Mouse (Mus musculus) 416B (cell line): Measurements from ENCODE around the gene Fhit.

ENCODE experiments used
- DNase-seq: peaks from one replicate; pipeline ENCODE4 v3.0.0; 2011; ENCODE audit warnings: low read depth

Gene Fhit

DNA sequence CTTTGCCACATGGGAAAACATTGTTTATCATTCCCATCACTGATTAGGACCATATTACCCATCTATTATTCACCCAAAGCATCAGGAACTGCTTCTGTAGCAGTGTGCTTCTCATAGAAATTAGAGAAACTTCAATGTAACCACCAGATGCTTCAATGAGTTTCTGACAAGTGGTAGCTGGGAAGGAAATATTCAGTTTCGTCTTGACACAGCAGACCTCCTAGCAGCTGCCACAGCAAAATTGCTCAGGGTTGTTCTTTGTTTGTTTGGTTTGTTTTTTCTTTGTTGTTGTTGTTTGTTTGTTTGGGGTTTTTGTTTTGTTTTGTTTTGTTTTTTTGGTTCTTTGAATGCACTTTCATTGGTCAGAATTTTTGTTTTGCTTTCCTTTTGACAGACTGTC is 798.5 kb downstream of the Fhit start:
- no peak for DNase-seq

DNA sequence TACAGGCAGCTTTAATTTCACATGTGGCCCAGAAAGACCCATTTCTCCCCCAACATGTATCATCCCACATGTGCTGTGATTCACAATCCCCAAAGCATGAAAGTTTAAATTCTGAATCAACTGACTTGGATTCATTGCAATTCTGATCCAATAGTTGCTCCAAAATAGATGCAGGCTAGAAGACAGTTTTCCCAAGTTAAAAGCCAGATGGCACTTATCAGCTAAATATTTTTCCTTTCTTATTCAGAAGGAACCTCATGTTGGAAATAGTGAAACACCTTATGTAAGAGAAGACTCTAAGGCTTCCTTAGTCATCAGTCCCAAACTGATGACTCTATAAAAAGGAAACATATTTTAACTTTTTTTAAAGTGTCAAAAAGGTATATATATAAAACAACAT is 815.9 kb downstream of the Fhit start:
- no peak for DNase-seq

DNA sequence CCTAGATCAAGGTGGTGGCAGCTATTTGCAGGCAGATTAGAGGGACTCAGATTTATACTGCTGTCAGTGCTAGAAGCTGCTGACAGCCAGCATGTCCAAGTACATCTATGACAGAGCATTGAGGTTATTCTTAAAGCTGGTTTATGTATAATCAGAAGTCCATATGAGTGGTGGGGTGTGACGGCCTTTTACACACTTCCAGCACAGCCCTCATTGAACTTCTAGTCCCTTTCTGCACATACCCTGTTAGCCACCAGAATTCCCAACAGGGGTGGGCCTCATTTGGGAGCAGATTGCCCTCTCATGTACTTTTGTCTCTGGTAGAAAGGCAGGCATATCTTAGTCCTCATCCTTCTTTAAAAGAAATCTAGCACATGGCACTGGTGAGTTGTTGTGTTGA is 817.8 kb downstream of the Fhit start:
- DNase-seq = no peak

DNA sequence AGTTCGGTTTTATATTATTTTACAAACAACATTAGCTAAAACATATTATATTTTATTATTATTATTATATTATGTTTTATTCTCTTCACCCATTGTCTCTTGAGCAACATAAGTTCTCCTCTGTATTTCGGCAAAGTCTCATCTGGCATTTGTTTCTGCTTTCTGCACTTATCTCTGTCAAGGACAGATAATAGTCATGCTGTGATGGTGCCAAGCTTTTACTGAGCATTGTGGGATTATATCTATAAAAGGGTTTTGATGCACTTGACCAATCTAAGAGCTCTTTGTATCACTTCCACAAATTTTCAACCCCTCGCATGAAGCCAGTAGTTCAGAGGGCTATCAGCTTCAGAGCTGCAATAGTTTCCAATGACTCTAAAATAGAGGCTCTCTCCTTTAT is 845.1 kb downstream of the Fhit start:
- DNase-seq = no peak

DNA sequence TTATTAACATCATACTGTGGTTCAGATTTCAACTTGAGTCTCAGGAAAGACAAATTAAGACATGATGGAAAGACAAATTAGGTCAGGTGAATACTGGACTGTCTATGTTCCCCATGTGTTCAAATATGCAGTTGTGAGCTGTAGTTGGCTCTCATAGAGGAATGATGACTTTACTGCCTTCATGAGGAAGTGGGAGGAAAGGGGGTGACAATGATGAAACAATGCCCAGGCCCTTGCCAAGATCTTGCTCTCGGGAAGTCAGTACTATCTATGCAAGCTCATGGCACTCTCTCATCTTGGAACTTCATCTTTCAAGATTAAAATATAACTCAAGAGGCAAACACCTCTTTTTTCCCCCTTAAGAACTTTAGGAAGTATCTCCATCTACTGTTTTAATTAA is 849.6 kb downstream of the Fhit start:
- no peak for DNase-seq

DNA sequence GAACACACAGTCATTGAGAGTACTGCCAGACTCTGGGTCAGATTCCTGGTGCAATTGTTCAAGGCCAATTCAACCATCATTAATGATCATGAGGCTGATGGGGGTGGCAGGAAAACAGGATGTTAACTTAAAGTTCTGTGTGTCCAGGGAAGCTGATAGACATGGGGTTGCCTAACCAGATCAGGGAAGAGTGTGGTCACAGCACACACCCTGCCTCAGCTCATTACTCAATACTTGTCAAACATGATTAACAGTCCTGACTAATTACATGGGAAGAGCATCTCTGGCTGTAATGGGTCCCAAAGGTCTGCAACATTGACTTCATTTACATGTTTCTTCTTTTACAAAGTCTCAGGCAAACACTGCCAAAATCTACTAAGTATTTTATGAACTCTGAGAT is 856.5 kb downstream of the Fhit start:
- DNase-seq = peak; percentile 27

DNA sequence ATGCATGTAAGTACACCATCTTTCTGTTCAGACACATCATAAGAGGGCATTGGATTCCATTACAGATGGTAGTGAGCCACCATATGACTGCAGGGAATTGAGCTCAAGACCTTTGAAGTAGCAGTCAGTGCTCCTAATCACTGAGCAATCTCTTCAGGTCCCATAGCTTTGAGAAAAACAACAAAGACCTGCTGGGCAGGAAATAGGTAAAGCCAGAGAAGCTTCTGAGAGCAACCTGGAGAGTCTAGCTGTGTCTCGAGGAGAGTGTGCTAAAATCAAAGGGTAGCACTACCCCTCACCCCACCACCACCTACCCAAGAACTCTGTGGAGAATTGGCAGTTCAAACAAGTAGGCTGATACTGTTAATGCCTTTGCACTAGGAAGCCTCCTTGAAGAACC is 860.3 kb downstream of the Fhit start:
- no peak for DNase-seq

DNA sequence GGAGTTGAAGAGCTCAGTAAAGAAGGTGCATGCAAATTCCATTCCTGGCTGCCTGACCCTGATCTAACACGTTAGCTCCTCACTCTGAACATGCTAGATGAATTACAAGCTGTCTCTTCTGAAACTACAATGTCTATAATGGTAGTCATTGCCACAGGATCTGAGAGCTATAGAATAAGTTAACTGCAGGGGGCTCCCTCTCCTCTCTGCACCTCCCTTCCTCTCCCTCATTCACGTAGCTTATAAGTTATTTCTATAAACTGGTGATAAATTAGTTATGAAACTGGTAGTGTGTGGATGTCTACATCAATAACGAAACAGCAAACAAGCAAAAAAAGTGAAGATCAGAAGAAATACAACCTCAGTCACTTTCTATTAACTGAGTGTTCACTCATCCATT is 860.9 kb downstream of the Fhit start:
- DNase-seq = peak; percentile 4

DNA sequence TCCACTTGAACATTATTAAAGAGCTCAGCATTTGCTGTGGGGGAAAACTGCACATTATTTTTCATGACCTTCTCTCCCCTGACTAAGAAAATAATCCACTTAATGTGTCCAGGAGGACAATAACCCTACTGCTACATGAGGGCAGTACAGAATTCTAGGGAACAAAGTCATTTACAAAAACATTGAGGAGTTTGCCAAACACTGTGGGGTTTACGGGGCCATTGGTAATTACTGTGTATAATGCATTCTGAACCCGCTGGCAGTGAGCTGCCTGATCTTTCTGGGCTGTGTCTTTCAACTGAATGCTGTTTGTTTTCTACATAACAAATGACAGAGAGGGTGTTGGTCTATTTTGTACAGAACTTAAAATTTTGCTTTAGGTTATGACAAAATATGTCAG is 862.8 kb downstream of the Fhit start:
- no peak for DNase-seq

DNA sequence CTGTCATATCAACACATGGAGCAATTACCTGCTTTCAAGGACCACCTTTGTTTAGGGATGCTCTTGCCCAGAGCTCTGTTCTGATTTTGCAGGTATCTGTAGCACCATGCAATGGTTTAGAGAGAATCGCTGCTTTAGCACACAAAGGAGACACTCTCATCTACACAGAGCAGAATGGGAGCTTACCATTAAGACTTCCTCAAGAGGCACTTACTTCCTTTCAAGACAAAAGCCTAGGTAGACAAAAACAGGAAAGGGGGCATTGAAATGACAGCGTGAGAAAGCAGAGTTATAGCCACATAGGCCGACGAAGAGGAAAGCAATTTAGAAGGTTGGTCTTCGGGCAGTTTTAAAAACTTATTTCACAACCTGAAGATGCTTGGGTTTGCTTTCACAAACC is 872.8 kb downstream of the Fhit start:
- no peak for DNase-seq

DNA sequence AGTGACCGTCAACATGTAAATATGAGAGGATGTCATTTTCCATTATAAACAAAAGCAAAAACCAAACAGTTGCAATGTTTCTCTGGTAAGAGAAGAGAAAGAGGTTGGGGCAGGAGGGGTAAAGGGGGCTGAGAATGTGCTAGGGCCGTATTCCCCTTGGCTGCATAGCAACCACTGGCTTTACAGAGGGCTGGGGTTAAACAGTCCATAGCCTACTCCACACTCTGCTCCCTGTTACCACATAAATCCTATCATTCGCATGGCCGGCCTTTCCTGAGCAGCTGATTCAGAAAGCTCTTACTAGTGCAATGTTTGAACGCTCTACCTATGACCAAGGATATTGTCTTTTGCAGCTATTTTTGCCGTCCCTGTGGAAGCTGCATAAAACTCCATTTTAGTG is 875.8 kb downstream of the Fhit start:
- DNase-seq = no peak

DNA sequence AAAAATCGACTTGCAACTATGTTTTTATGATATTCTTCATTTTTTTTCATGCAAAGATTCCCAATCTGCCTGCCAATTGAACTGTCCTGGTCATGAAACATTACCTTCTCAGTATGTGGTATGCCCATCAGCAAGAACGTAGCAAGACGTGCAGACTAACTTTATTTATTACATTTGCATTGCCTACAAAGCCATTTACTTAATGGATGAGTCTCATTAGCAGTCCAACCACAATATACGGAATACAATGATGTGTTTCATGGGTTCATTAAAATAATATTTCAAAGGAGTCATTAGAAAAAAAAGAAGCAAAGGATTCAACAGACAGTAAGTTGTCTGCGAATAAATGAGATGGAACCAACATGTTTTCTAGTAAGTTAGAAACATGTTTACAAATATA is 933.1 kb downstream of the Fhit start:
- no peak for DNase-seq

DNA sequence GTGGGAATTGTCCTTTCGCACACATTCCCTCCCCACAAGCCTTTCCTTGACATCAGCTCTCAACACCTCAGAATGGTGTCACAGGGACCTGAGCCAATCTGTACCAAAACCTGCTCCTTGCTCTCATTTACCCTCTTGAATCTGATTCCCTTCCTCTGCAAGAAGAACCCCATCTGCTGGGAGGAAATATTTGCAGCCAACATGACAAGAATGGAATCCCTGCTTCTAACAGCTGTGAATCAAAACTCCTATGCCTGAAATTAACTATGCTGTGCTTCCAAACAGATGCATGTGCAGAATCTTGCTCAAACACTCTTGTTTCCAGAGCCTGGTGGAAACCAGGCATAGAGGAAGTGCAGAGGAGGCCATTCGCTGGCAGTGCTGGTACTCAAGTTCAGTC is 940.0 kb downstream of the Fhit start:
- DNase-seq = no peak

DNA sequence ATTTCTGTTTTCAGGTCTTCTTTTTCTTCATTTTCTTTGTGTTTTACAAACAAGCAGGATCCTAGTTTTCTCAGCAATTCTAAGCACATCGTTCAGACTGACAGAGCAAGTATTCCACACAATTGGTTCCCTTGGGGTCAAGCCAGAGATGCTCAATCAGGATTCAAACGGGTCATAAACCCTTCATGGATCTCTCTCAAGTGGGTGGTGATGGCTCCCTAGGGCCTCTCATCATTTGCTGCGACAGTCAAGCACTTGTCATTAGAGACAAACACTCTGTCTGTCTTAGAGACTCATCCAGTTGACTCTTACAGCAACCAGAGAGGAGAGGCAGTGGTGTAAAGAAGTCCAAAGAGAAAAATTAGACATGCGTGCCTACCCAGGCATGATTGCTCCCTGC is 948.6 kb downstream of the Fhit start:
- no peak for DNase-seq

DNA sequence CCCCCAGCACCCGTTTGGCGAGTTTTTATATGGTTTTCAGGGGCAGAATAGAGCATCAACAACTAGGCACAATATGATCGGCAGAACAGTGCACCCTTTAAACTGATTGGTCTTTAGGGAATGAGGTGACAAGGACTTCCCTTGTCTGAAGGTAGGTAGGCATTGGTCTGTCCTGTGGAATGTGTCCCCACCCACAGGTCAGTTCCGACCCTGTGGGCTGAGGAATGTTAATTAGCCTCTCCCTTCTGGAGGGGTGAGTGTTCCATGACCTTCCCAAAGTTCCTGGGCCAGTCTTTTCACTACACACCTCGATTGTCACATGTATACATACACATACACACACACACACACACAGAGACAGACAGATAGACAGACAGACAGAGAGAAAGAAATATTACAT is 950.7 kb downstream of the Fhit start:
- no peak for DNase-seq

DNA sequence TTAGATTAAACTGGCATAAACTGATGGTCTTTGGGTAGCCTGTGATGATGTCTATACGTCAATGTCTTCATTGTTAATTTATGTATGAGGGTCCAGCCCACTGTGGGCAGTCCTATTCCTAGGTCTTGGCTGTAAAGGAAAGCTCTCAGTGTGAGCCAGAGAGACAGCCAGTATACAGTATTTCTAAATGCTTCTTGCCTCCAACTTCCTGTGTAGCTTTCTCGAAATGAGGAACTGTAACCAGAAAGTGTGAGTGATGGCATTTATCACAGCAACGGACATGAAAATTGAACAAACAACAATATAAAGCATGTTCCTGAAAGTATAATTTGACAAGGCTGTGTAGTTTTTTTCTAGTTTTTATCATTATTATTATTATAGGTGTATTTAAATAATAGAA is 952.8 kb downstream of the Fhit start:
- peak; percentile 2 for DNase-seq

DNA sequence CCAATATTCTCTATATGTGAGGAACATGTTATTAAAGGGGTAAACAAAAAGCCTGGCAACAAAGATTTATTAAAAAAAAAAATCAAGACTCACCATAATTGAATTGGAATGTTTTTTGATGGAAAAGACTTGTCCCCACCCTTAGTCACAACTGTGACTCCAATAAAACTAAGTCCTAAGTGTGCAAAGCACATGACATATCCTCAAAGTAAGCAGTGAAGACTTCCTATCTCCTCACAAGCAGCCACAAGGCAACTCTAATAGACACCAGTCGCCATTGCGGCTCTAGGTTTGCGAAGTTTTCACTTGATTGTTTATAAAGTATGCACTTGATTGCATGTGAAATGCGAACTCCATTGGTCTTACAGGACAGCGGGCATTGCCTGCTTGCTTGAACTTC is 956.1 kb downstream of the Fhit start:
- no peak for DNase-seq

DNA sequence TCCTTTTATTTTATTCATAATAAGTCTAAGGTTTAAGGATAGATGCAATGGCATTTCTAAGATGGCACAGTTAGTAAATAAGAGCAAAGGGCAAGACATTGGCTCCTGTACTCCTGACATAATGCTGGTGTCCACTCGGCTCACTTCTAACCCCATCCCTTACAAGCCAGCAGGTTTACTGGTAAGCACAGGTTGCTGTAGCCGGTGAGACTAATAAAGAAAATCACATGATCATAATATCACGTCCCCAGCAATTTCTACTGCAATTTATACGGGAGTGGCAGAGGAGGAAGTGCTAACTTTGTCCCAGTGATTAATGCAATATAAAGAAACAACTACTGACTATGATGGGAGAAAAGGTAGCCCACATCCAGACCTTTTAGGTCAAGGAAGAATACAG is 956.5 kb downstream of the Fhit start:
- DNase-seq = no peak

DNA sequence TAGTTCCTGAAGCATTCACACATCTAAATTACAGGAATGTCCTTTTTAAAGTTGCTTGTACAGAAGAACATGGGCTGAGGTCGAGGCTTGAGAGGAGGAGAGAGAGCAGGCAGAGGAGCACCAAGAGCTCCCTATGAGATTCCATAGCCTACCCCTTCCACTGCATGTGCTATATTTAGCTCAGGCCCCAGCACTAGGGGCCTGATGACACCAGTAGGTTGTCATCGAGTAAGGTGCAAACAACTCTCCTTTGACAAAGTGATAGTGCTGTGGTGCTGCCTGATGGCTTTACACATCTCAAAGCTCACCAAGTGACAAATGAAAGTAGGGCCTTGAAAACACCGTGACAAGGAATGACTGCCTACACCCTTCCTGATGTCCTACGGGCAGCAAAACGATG is 967.7 kb downstream of the Fhit start:
- DNase-seq = no peak

DNA sequence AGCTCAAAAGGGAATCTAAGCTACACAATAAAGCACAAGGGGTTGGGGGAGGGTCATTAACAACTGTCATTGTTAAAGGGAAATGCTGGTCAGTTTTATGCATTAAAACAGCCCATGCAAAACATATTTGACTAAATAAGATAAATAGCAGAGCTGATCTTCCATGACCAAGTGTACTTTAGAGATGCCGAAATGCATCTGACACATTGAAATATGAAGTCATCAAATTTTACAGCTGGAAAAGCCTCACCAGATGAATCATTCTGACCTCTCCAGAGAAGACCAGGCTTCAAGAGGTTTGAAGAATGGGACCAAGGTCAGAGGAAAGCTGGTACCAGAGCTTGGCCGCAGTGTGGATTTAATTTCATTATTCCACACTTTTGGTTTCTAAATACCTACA is 990.1 kb downstream of the Fhit start:
- no peak for DNase-seq

DNA sequence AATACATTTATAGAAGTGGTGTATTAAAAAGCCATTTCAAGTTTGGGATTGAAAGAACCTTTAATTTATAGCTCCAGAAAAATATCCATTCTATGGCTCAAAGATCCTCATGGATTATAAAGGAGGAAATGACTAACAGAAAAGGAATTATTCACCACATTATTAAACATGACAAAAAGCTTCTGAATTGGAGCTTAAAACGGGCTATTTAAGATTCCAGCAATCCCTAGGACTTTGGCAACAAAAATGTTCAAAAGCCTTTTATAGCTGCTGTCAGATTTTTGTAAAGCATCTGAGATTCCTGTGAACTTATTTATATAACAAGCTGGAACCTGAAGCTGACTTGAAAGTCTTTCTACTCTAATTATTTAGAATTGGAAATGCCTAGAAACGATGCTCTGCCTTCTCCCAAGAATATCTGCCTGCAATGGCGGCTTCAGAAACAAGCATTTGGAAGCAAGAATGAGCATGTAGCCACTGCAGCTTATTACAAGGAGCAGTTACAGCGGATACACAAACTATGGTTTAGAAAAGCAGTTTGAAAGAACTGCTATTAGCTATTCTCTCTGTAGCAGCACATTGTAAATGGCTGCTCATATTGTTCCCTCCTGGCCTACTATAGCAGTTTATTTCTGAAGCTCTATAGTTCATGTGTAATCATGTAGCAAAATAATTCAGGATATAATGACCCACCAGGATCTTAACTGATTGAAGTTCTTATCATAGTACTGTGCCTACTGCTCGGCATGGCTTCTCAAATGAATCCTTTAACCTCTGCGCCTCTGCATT is 995.0 kb downstream of the Fhit start:
- no peak for DNase-seq

DNA sequence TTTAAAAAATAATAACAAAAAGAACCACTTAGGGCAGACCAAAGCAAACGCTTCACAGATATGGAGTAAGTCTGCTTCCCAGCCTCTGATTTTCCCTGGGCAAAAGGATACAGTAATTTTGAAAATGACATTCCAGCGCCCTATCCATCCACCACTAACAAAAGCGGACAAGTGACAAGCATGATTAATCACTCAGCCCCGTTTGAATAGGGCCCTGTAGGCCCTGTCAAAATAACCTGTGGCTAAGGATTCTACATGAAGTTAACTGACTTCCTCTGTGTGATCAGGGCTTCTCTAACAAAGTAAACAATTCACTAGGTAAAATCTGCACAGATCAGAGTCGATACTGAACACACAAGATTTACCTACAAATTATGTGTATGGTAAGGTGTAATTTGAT is 1012.0 kb downstream of the Fhit start:
- no peak for DNase-seq

DNA sequence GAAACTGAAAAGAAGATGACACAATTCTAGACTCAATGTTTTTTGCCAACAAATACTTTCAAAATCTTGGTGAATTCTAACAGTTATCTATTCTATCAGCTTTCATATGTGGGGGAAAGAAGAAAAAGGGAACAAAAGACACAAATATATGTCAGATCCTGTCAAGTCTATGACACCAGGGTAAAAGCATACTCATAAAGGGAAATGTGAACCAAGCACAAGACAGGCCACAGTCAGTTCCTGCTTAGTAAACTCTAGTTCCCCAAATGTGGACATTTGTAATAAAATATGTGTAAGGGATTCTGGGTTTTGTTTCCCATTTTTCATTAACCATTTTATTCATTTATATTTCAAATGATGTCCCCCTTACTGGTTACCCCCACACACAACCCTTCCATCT is 1022.5 kb downstream of the Fhit start:
- no peak for DNase-seq

DNA sequence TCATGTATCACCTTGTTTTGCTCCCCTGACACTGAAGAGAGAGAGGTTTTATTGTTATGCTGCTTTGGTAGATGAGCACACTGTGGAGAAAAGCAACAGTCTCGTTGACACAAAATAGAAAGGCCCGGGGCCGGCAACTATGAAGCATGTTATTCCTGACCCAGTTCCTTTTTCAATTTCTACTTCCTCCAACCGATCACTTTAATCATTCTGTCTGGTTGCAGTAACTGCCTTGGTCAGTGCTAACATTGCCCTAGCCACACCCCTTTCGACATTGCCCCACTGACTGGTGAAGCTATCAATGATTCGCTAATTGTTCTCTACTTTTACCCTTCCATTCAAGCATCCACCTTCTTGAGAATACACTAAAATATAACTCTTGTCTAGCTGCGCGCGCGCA is 1028.0 kb downstream of the Fhit start:
- DNase-seq = no peak

DNA sequence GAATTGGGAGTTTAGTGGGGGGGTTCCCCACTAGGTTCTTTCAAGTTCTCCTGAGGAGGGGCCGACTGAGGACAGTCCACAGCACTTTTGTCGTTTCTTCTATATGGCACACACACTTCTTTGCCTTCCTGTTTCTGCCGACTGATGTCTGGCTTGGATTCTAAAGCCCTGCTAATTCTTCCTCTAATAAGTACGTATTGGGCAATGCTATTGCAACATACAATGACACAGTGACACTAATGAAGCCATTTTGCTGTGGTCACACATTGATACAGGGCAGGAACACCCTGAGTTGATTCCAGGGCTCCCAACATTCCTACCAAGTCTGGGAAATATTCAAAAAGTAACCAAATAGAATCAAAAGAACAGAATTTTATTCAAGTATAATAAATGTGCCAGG is 1032.2 kb downstream of the Fhit start:
- DNase-seq = no peak
